Mouse (Mus musculus) small intestine, adult 2 months (tissue): ENCODE measurements around the gene Nf1.

ENCODE experiments used
- CTCF ChIP-seq: fragments of 200-500 bp; IDR thresholded peaks from 2 replicates; pipeline ENCODE4 v1.5.1; 2012; ENCODE audit warnings: low read depth, mild to moderate bottlenecking, control low read depth, inconsistent platforms, low read length, moderate library complexity, mixed read lengths; ENCODE audit not compliant: insufficient replicate concordance, insufficient read length; ENCODE audit errors: extremely low read depth
- POLR2A ChIP-seq: fragments of 200-500 bp; IDR thresholded peaks from 2 replicates; pipeline ENCODE4 v1.6.1; 2012; ENCODE audit warnings: low read depth, mild to moderate bottlenecking, control low read depth, inconsistent platforms, low read length, moderate library complexity

DNA sequence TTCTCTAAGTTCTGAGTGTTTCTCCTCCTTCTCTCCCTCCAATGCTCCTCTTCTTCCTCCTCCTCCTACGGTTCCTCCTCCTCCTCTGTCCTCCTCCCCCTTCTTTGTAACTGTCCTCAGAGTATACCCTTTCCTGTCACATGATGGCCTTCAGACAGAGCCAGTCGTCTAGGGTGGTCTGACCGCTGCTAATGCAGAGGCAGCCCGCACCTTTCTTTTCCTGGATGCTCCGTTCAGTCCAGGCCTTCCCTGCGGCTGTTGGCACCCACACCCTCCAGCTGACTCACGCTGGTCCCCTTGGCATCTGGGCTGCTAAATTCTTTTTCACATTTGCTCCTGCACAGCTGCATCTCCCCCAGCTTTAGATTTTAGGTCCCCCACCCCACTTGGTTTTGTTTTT lies 33.0 kb upstream of the Nf1 start:
- TF ChIP-seq CTCF = no peak
- TF ChIP-seq POLR2A = no peak
